Mouse (Mus musculus): ENCODE measurements around the gene Figla. TPM values are rescaled to one million over a fixed set of nuclear protein-coding genes. Genes with fewer than 3 reads are reported as not detected.

Gene Figla
- polyA plus RNA-seq, 1 experiment from 2014 or later: not detected

GRCm38 (mm10) chr6:86029323-86029713 lies 13.3 kb downstream of the Figla start:
- Histone ChIP-seq H3K27ac (no peak overlapping the region), H3K4me2 (peak overlapping the region; percentile 64; the same call in 1 of the 2 replicates), H3K27me3 (replicated peaks) (peaks cover 78% of the 10 kb centered on the region), H3K9ac (no peak overlapping the region), H3K4me1 (peaks cover 6% of the 10 kb centered on the region; the same call in 1 of the 2 replicates), H3K36me3 (no peaks in the 10 kb centered on the region), H3K4me3 (no peak overlapping the region), H3K9me3 (replicated peaks) (no peaks in the 10 kb centered on the region)
- 19% methylated on average over 6 of the region's 6 CpGs for WGBS (ENCODE audit: insufficient replicate concordance)
- no peak for ATAC-seq

GRCm38 (mm10) chr6:86031527-86031926 lies 15.6 kb downstream of the Figla start:
- H3K4me2 ChIP-seq: no peak overlapping the region
- H3K9ac ChIP-seq: no peak overlapping the region
- no peak for ATAC-seq
- WGBS (ENCODE audit: insufficient replicate concordance): 72% methylated on average over 2 of the region's 2 CpGs
- peaks cover 6% of the 10 kb centered on the region; the same call in 1 of the 2 replicates for H3K4me1 ChIP-seq
- H3K27me3 ChIP-seq (replicated peaks): peaks cover 66% of the 10 kb centered on the region
- H3K36me3 ChIP-seq: no peaks in the 10 kb centered on the region
- H3K27ac ChIP-seq: no peak overlapping the region
- no peaks in the 10 kb centered on the region for H3K9me3 ChIP-seq (replicated peaks)
- no peak overlapping the region for H3K4me3 ChIP-seq

- Histone ChIP-seq H3K9ac (no peak overlapping the region), H3K9me3 (replicated peaks) (no peaks in the 10 kb centered on the region), H3K4me1 (peaks cover 4% of the 10 kb centered on the region; the same call in 1 of the 2 replicates), H3K27me3 (replicated peaks) (peaks cover 57% of the 10 kb centered on the region), H3K4me3 (no peak overlapping the region), H3K27ac (no peak overlapping the region), H3K4me2 (no peak overlapping the region), H3K36me3 (no peaks in the 10 kb centered on the region)
- WGBS (ENCODE audit: insufficient replicate concordance): 52% methylated on average over 1 of the region's 1 CpGs
- ATAC-seq: no peak
Observed at GRCm38 (mm10) chr6:86033635-86034034, 17.7 kb downstream of the Figla start.

- Histone ChIP-seq H3K9me3 (replicated peaks) (no peaks in the 10 kb centered on the region), H3K36me3 (no peaks in the 10 kb centered on the region), H3K4me1 (no peaks in the 10 kb centered on the region), H3K9ac (no peak overlapping the region), H3K4me3 (no peak overlapping the region), H3K4me2 (no peak overlapping the region), H3K27me3 (replicated peaks) (peaks cover 20% of the 10 kb centered on the region), H3K27ac (no peak overlapping the region)
- 39% methylated on average over 2 of the region's 2 CpGs for WGBS (ENCODE audit: insufficient replicate concordance)
- ATAC-seq: no peak
Observed at GRCm38 (mm10) chr6:86038901-86039300, 22.9 kb downstream of the Figla start.

- Histone ChIP-seq H3K9me3 (replicated peaks) (no peaks in the 10 kb centered on the region), H3K27me3 (replicated peaks) (peaks cover 12% of the 10 kb centered on the region; the same call in 1 of the 2 replicates), H3K9ac (no peak overlapping the region), H3K36me3 (no peaks in the 10 kb centered on the region), H3K4me1 (no peaks in the 10 kb centered on the region), H3K4me2 (no peak overlapping the region), H3K4me3 (no peak overlapping the region), H3K27ac (no peak overlapping the region)
- whole genome bisulfite sequencing (ENCODE audit: insufficient replicate concordance): 64% methylated on average over 1 of the region's 1 CpGs
- ATAC-seq: no peak
Observed at GRCm38 (mm10) chr6:86040140-86040539, 24.2 kb downstream of the Figla start.

GRCm38 (mm10) chr6:86047510-86047909 lies 31.5 kb downstream of the Figla start:
- no peak overlapping the region for H3K27ac ChIP-seq
- no peak overlapping the region for H3K4me2 ChIP-seq
- no peaks in the 10 kb centered on the region for H3K9me3 ChIP-seq (replicated peaks)
- H3K36me3 ChIP-seq: no peaks in the 10 kb centered on the region
- 83% methylated on average over 11 of the region's 11 CpGs for WGBS (ENCODE audit: insufficient replicate concordance)
- H3K27me3 ChIP-seq (replicated peaks): peaks cover 11% of the 10 kb centered on the region; the same call in 1 of the 2 replicates
- no peak overlapping the region for H3K9ac ChIP-seq
- H3K4me1 ChIP-seq: peaks cover 25% of the 10 kb centered on the region
- no peak overlapping the region for H3K4me3 ChIP-seq
- no peak for ATAC-seq

- H3K27ac ChIP-seq: no peak overlapping the region
- no peak overlapping the region for H3K4me3 ChIP-seq
- H3K9ac ChIP-seq: no peak overlapping the region
- H3K4me1 ChIP-seq: peaks cover 35% of the 10 kb centered on the region
- peaks cover 12% of the 10 kb centered on the region; the same call in 1 of the 2 replicates for H3K27me3 ChIP-seq (replicated peaks)
- H3K4me2 ChIP-seq: no peak overlapping the region
- no peak for ATAC-seq
- no peaks in the 10 kb centered on the region for H3K9me3 ChIP-seq (replicated peaks)
- H3K36me3 ChIP-seq: no peaks in the 10 kb centered on the region
- WGBS (ENCODE audit: insufficient replicate concordance): 79% methylated on average over 5 of the region's 5 CpGs
Observed at GRCm38 (mm10) chr6:86048509-86048908, 32.5 kb downstream of the Figla start.

- Histone ChIP-seq H3K9ac (no peak overlapping the region), H3K4me3 (no peak overlapping the region), H3K4me1 (peaks cover 42% of the 10 kb centered on the region), H3K4me2 (no peak overlapping the region), H3K9me3 (replicated peaks) (no peaks in the 10 kb centered on the region), H3K27me3 (replicated peaks) (peaks cover 12% of the 10 kb centered on the region; the same call in 1 of the 2 replicates), H3K27ac (no peak overlapping the region), H3K36me3 (no peaks in the 10 kb centered on the region)
- 41% methylated on average over 6 of the region's 6 CpGs for WGBS (ENCODE audit: insufficient replicate concordance)
- no peak for ATAC-seq
Observed at GRCm38 (mm10) chr6:86050586-86051268, 34.8 kb downstream of the Figla start.

- ATAC-seq: peak; percentile 48
- H3K9me3 ChIP-seq (replicated peaks): no peaks in the 10 kb centered on the region
- H3K4me1 ChIP-seq: peaks cover 42% of the 10 kb centered on the region
- no peak overlapping the region for H3K4me2 ChIP-seq
- WGBS (ENCODE audit: insufficient replicate concordance): 21% methylated on average over 7 of the region's 7 CpGs
- no peak overlapping the region for H3K27ac ChIP-seq
- H3K4me3 ChIP-seq: no peak overlapping the region
- H3K27me3 ChIP-seq (replicated peaks): peaks cover 12% of the 10 kb centered on the region; the same call in 1 of the 2 replicates
- H3K36me3 ChIP-seq: no peaks in the 10 kb centered on the region
- H3K9ac ChIP-seq: no peak overlapping the region
Observed at GRCm38 (mm10) chr6:86052032-86052459, 36.1 kb downstream of the Figla start.

GRCm38 (mm10) chr6:86052556-86052955 lies 36.6 kb downstream of the Figla start:
- no peak overlapping the region for H3K27ac ChIP-seq

GRCm38 (mm10) chr6:86053099-86053498 lies 37.1 kb downstream of the Figla start:
- Histone ChIP-seq H3K4me1 (peaks cover 42% of the 10 kb centered on the region), H3K9me3 (replicated peaks) (no peaks in the 10 kb centered on the region), H3K27me3 (replicated peaks) (peaks cover 16% of the 10 kb centered on the region; the same call in 1 of the 2 replicates), H3K36me3 (no peaks in the 10 kb centered on the region), H3K9ac (no peak overlapping the region), H3K4me2 (no peak overlapping the region), H3K4me3 (no peak overlapping the region), H3K27ac (peak overlapping the region; percentile 26; the same call in 1 of the 2 replicates)
- no peak for ATAC-seq
- 48% methylated on average over 4 of the region's 4 CpGs for WGBS (ENCODE audit: insufficient replicate concordance)

More at GRCm38 (mm10) chr6:86052556-86052955, 36.6 kb downstream of the Figla start:
- 50% methylated on average over 4 of the region's 4 CpGs for WGBS (ENCODE audit: insufficient replicate concordance)
- Histone ChIP-seq H3K4me2 (no peak overlapping the region), H3K4me3 (no peak overlapping the region), H3K27me3 (replicated peaks) (peaks cover 12% of the 10 kb centered on the region; the same call in 1 of the 2 replicates), H3K4me1 (peaks cover 42% of the 10 kb centered on the region), H3K9me3 (replicated peaks) (no peaks in the 10 kb centered on the region), H3K36me3 (no peaks in the 10 kb centered on the region), H3K9ac (no peak overlapping the region)
- ATAC-seq: no peak

- Histone ChIP-seq H3K36me3 (no peaks in the 10 kb centered on the region), H3K27me3 (replicated peaks) (peaks cover 16% of the 10 kb centered on the region; the same call in 1 of the 2 replicates), H3K4me1 (peaks cover 42% of the 10 kb centered on the region), H3K9me3 (replicated peaks) (no peaks in the 10 kb centered on the region), H3K4me3 (no peak overlapping the region), H3K27ac (peak overlapping the region; percentile 26; the same call in 1 of the 2 replicates), H3K9ac (peak overlapping the region; percentile 14; the same call in 1 of the 2 replicates), H3K4me2 (peak overlapping the region; percentile 25; the same call in 1 of the 2 replicates)
- WGBS (ENCODE audit: insufficient replicate concordance): 27% methylated on average over 5 of the region's 5 CpGs
- ATAC-seq: peak; percentile 79
Observed at GRCm38 (mm10) chr6:86053594-86053993, 37.6 kb downstream of the Figla start.
